ENCODE assay signal across 17 mouse cellular contexts in genomic region chr16:50002456-50002788, GRCm38 (mm10).
DNase-seq lines count a peak whose midpoint lies in the region; ATAC-seq lines count a peak whose summit lies in the region.
"Had no signal": no experiment of that assay in that cellular context is flagged by ENCODE, and none has a peak within 500 bp of the region (broad histone marks: within the 10 kb centered on the region; RNA-seq: fewer than 3 reads in every experiment).

No protein-coding gene starts in this region.

- no peak overlapping the region for H3K4me2 ChIP-seq in hindbrain, embryonic 14.5 days (replicated peaks)
- H3K4me2 ChIP-seq in hindbrain, embryonic 11.5 days (replicated peaks; ENCODE audit: low read depth, low read length), result no peak overlapping the region
- H3K4me2 ChIP-seq: embryonic facial prominence, embryonic 13.5 days; heart, embryonic 13.5 days; hindbrain, embryonic 12.5 days had no signal

- H3K27me3 ChIP-seq in hindbrain, embryonic 14.5 days (ENCODE audit: control insufficient read depth, insufficient read depth, low read length), result no peaks in the 10 kb centered on the region
- no peaks in the 10 kb centered on the region for H3K27me3 ChIP-seq in hindbrain, embryonic 11.5 days (ENCODE audit: control insufficient read depth, insufficient read depth, low read length)
- H3K27me3 ChIP-seq: embryonic facial prominence, embryonic 13.5 days; hindbrain, embryonic 12.5 days had no signal

- H3K9me3 ChIP-seq in hindbrain, embryonic 14.5 days (ENCODE audit: control insufficient read depth, low read length), result no peaks in the 10 kb centered on the region
- no peaks in the 10 kb centered on the region for H3K9me3 ChIP-seq in hindbrain, embryonic 11.5 days (ENCODE audit: control insufficient read depth, low read length)
- H3K9me3 ChIP-seq: embryonic facial prominence, embryonic 13.5 days; heart, embryonic 13.5 days; hindbrain, embryonic 12.5 days had no signal

- ATAC-seq in hindbrain, embryonic 14.5 days (ENCODE audit: low FRiP score), result no peak
- ATAC-seq in hindbrain, embryonic 11.5 days (ENCODE audit: low FRiP score), result no peak
- ATAC-seq in granulocyte monocyte progenitor cell, adult 5-6 weeks (replicated peaks; ENCODE audit: poor library complexity, severe bottlenecking), result peak; percentile 93
- ATAC-seq in megakaryocyte progenitor cell, adult 5-6 weeks (replicated peaks; ENCODE audit: poor library complexity), result peak; percentile 82
- ATAC-seq in activated CD4-positive, CD25-positive, alpha-beta regulatory T cell, adult 4 months, result no peak
- ATAC-seq: forebrain, embryonic 16.5 days had no signal

- H3K27ac ChIP-seq in hindbrain, embryonic 14.5 days, result peak overlapping the region; percentile 12; the same call in 1 of the 2 replicates
- no peak overlapping the region for H3K27ac ChIP-seq in hindbrain, embryonic 11.5 days (ENCODE audit: low read depth, low read length)
- H3K27ac ChIP-seq: embryonic facial prominence, embryonic 13.5 days; heart, embryonic 13.5 days; hindbrain, embryonic 12.5 days; hindbrain, postnatal 0 days had no signal

- H3K36me3 ChIP-seq in hindbrain, embryonic 14.5 days (replicated peaks; ENCODE audit: control insufficient read depth, insufficient read depth), result no peaks in the 10 kb centered on the region
- no peaks in the 10 kb centered on the region for H3K36me3 ChIP-seq in hindbrain, embryonic 11.5 days (ENCODE audit: control insufficient read depth, insufficient read depth, low read length)
- H3K36me3 ChIP-seq: embryonic facial prominence, embryonic 13.5 days; heart, embryonic 13.5 days; hindbrain, embryonic 12.5 days had no signal

- WGBS in hindbrain, embryonic 14.5 days, result 71% methylated on average over 3 of the region's 3 CpGs
- WGBS in hindbrain, embryonic 11.5 days, result 73% methylated on average over 3 of the region's 3 CpGs

- H3K4me3 ChIP-seq in hindbrain, embryonic 14.5 days (replicated peaks; ENCODE audit: low read length), result no peak overlapping the region
- no peak overlapping the region for H3K4me3 ChIP-seq in hindbrain, embryonic 11.5 days (ENCODE audit: low read depth, low read length)
- H3K4me3 ChIP-seq: embryonic facial prominence, embryonic 13.5 days; heart, embryonic 13.5 days; hindbrain, embryonic 12.5 days had no signal

- no peak for DNase-seq in hindbrain, embryonic 14.5 days (ENCODE audit: low spot score)
- no peak for DNase-seq in hindbrain, embryonic 11.5 days (ENCODE audit: low spot score)
- DNase-seq in kidney, postnatal 10 days, result no peak
- DNase-seq: adrenal gland, postnatal 10 days; cerebellum, adult 11 months; cerebellum, adult 9-10 months; cerebellum, postnatal 25 days; gastrocnemius, postnatal 10 days; heart, postnatal 36 days had no signal

- H3K9ac ChIP-seq in hindbrain, embryonic 14.5 days, result no peak overlapping the region
- no peak overlapping the region for H3K9ac ChIP-seq in hindbrain, embryonic 11.5 days (ENCODE audit: low read depth, low read length)
- H3K9ac ChIP-seq: embryonic facial prominence, embryonic 13.5 days; heart, embryonic 13.5 days; hindbrain, embryonic 12.5 days had no signal

- H3K4me1 ChIP-seq in hindbrain, embryonic 14.5 days (replicated peaks; ENCODE audit: control insufficient read depth, insufficient read depth, low read length), result no peaks in the 10 kb centered on the region
- H3K4me1 ChIP-seq in hindbrain, embryonic 11.5 days (replicated peaks; ENCODE audit: control insufficient read depth, insufficient read depth, low read length), result no peaks in the 10 kb centered on the region

Comparison
In these comparisons a context has a peak if more than half of its experiments do, and no peak if none do; other contexts are left out.
1. ATAC-seq: peak in granulocyte monocyte progenitor cell, adult 5-6 weeks (single experiment) and megakaryocyte progenitor cell, adult 5-6 weeks (single experiment); none in hindbrain, embryonic 14.5 days (single experiment), hindbrain, embryonic 11.5 days (single experiment) and activated CD4-positive, CD25-positive, alpha-beta regulatory T cell, adult 4 months (single experiment).